Mouse (Mus musculus): Measurements from ENCODE around the gene Ndufa4l2.
A peak's percentile ranks its signal among the peaks of the same experiment; 100 is the strongest.

Ndufa4l2 gene

GRCm38 (mm10) chr10:127514764-127515163, at the start of gene Ndufa4l2:
Ndufa4l2 (plus strand) TSS chr10:127514967.
- no peak for DNase-seq (ENCODE audit: extremely low read depth, low read depth)

GRCm38 (mm10) chr10:127471281-127471988, 43.3 kb upstream of the Ndufa4l2 start:
- DNase-seq (ENCODE audit: extremely low read depth, low read depth) = no peak

GRCm38 (mm10) chr10:127472722-127473121, 42.0 kb upstream of the Ndufa4l2 start:
- no peak for DNase-seq (ENCODE audit: extremely low read depth, low read depth)

- peak; percentile 55 for DNase-seq (ENCODE audit: extremely low read depth, low read depth)
Measured at GRCm38 (mm10) chr10:127475175-127475574, 39.6 kb upstream of the Ndufa4l2 start.

- DNase-seq (ENCODE audit: extremely low read depth, low read depth) = no peak
Measured at GRCm38 (mm10) chr10:127476541-127476940, 38.2 kb upstream of the Ndufa4l2 start.

GRCm38 (mm10) chr10:127477301-127477700, 37.5 kb upstream of the Ndufa4l2 start:
- DNase-seq (ENCODE audit: extremely low read depth, low read depth) = no peak

GRCm38 (mm10) chr10:127479131-127479530, 35.6 kb upstream of the Ndufa4l2 start:
- peak; percentile 11 for DNase-seq (ENCODE audit: extremely low read depth, low read depth)

- DNase-seq (ENCODE audit: extremely low read depth, low read depth) = no peak
Measured at GRCm38 (mm10) chr10:127480833-127481813, 33.6 kb upstream of the Ndufa4l2 start.

GRCm38 (mm10) chr10:127485235-127485634, 29.5 kb upstream of the Ndufa4l2 start:
- DNase-seq (ENCODE audit: extremely low read depth, low read depth) = no peak

- DNase-seq (ENCODE audit: extremely low read depth, low read depth) = no peak
Measured at GRCm38 (mm10) chr10:127488856-127489255, 25.9 kb upstream of the Ndufa4l2 start.

GRCm38 (mm10) chr10:127490160-127491127, 24.3 kb upstream of the Ndufa4l2 start:
- no peak for DNase-seq (ENCODE audit: extremely low read depth, low read depth)

- DNase-seq (ENCODE audit: extremely low read depth, low read depth) = no peak
Measured at GRCm38 (mm10) chr10:127491128-127491512, 23.6 kb upstream of the Ndufa4l2 start.

GRCm38 (mm10) chr10:127492118-127492517, 22.6 kb upstream of the Ndufa4l2 start:
- no peak for DNase-seq (ENCODE audit: extremely low read depth, low read depth)

GRCm38 (mm10) chr10:127496156-127496555, 18.6 kb upstream of the Ndufa4l2 start:
- no peak for DNase-seq (ENCODE audit: extremely low read depth, low read depth)

GRCm38 (mm10) chr10:127499516-127499915, 15.3 kb upstream of the Ndufa4l2 start:
- no peak for DNase-seq (ENCODE audit: extremely low read depth, low read depth)

- no peak for DNase-seq (ENCODE audit: extremely low read depth, low read depth)
Measured at GRCm38 (mm10) chr10:127500042-127500441, 14.7 kb upstream of the Ndufa4l2 start.

GRCm38 (mm10) chr10:127500894-127501893, 13.6 kb upstream of the Ndufa4l2 start, which contains the start of gene Stac3:
Stac3 (plus strand) TSS chr10:127501686.
- DNase-seq (ENCODE audit: extremely low read depth, low read depth) = no peak

- DNase-seq (ENCODE audit: extremely low read depth, low read depth) = peak; percentile 68
Measured at GRCm38 (mm10) chr10:127508239-127508638, 6.5 kb upstream of the Ndufa4l2 start.

GRCm38 (mm10) chr10:127509051-127509836, 5.5 kb upstream of the Ndufa4l2 start:
- DNase-seq (ENCODE audit: extremely low read depth, low read depth) = peak; percentile 74
